Mouse (Mus musculus): ENCODE measurements around the gene Plekha6. TPM values are rescaled to one million over a fixed set of nuclear protein-coding genes. Genes with fewer than 3 reads are reported as not detected.
"Not testable (repeated sequence)": the region's sequence is repeated elsewhere in the genome, so short reads cannot be mapped to it uniquely, and the experiment has no call there.

Plekha6 gene
- total RNA-seq, 2 experiments from 2014 or later, result 78.2 to 91.1 TPM

DNA sequence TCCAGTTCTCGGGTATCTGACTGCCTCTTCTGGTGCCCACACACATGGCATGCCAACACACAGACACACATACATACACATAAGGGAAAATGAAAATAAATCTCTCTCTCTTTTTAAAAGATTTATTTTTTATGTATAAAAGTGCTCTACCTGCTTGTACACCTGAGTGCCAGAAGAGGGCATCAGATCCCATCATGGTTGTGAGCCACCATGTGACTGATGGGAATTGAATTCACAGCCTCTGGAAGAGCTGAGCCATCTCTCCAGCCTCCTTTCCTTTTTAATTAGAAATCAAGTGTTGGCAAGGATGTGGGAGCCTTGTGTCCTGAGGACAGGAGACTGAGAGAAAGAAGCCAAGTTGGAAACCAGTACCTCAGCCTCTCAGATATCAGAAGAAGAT, 153.1 kb downstream of the Plekha6 start:
- DNase-seq (ENCODE audit: low spot score in 2 of 2), result no peak

DNA sequence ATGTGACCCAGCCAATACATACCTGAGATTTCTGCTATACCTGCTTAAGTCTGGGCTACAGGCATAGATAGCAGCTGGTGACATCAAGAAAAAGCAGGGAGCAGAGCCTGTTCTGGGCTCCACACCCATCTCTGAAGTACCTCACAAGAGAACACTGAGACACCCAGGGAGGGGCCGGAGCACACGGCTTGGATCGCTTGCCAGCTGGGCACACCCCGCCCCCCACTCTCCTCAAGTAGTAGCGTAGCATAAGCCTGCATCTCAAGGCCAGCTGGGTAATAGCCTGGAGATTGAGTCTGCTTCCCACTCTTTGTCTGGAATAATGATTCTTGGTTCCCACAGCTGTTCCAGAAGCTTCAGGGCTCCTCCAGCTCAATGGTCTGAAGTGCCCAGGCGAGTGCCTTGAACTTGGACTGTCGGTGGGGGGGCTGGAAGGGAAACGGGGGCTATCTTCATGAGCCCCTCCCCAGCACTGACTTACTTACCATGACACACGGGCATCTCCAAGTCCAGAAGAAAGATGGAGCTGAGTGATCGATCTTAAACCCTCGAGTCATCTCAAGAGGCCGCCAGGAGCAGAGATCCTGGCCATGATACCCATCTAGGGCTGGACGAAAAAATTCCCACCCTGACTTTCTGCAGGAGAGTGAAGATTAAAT, 157.4 kb downstream of the Plekha6 start, which contains the start of gene Kiss1:
Gene Kiss1 (plus strand): TSS at position 609 of the 659 bp plus-strand sequence.
- DNase-seq (ENCODE audit: low spot score in 2 of 2), result no peak

DNA sequence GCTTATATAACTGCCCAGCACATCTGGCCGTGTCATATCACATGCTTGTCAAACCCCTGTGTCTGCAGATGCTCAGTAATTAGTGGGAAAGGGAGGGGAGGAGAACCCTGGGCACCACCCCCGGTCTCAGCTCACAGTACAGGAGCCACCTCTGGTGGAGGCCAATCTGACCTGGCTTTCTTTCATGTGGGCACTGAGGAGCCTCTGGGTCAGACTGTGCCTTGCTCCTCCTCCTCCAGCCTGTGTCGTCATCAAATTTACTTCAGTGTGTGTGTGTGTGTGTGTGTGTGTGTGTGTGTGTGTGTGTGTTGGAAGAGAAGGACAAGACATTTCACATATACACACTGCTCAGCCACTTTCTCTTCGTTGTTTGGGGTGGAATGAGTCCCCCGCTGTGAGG, 159.3 kb downstream of the Plekha6 start:
- no peak for DNase-seq (ENCODE audit: low spot score in 2 of 2)

DNA sequence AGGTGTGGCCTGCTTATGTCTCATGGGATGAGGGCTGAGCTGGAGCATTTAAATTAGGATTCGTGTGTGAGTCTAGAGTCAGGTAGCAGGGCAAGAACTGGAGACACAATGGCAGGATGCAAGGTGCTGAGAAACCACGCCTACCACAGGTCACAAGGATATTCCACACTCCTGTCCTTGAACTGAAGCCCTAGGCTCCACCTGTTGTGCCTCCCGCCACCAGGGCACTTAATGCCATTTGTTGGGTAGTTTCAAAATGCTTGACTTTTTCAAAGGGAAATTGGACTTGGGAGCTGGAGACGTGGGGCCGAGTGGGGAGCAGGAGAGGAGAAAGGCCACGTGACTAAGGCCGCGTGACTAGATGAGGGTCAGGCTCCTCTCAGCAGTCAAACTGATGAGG, 161.9 kb downstream of the Plekha6 start:
- DNase-seq (ENCODE audit: low spot score in 2 of 2), result no peak

DNA sequence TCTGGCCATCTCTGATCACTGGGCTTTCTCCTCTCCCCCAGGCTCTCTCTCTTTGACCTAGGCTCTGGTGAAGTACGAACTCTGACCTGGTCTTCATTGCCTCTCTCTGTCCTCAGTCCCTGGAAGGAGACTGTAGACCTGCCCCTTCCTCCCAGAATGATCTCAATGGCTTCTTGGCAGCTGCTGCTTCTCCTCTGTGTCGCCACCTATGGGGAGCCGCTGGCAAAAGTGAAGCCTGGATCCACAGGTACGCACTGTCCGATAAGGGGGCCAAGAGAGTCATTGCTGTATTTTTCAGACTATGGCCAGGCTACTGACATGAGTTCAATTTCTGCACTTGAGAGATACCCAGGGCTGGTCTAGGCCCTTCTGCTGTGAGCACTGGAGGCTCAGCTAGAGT, 163.1 kb downstream of the Plekha6 start:
- no peak for DNase-seq (ENCODE audit: low spot score in 2 of 2)

DNA sequence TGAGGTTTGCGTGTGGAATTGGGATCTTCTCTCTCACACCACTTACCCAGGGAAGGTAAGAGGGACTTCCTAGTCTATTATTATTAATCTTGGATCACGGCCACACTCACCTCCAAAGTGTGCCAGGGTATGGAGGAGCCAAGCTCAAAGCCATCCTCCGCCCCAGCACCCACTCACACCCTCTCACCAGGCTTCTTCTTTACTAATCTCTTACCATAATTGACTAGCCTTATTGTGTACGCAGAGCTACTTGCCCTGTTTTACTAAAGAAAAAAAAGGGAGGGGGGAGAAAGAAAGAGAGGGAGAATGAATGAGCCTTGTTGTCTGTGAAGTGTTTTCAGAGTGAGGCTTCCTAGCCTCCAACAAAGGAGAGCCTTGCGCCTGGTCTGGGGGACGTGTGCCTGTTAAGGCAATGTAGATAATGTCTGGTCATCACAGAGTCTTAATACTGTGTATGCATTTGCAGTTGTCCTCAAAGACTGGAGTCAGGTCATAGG, 164.3 kb downstream of the Plekha6 start:
- no peak for DNase-seq (ENCODE audit: low spot score in 2 of 2)

DNA sequence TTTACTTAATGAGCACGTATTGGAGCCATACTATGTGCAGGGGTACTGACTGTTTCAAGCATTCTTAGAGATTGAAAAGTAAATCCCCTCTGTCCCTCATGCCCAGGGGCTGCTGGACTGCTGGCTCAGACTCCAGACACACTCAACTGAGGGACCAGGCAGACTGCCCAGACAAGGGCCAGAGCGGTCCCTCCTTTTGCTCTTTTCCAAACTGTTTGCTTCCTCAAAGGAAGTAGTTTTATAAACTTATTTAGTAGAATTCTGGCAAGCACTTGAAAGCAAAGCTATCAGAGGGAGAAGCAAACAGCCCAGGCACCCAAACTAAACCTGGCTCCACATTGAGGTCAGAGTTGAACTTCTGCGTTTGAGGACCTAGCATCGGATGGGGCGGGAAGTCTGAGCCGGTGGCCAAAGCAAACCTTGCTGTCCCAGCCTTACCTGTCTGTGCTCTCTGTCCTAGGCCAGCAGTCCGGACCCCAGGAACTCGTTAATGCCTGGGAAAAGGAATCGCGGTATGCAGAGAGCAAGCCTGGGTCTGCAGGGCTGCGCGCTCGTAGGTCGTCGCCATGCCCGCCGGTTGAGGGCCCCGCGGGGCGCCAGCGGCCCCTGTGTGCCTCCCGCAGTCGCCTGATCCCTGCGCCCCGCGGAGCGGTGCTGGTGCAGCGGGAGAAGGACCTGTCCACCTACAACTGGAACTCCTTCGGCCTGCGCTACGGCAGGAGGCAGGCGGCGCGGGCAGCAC, 165.1 kb downstream of the Plekha6 start:
- DNase-seq (ENCODE audit: low spot score in 2 of 2), result no peak

DNA sequence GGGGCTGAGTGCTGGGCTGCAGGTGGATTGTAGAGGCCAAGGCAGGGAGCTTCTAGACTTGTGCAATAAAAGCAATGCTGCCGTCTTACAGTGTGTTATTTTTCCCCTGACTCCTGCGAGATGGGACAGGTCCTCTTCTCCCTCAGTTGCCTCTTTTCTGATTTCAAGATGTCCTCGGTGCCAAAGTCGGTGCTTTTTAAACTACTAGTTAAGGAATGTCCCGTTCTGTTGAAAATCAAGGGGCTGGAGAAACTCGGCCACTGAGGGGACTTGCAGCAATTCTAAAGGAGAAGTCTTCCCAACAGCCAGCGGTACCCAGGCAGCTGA, 165.6 kb downstream of the Plekha6 start:
- DNase-seq (ENCODE audit: low spot score in 2 of 2), result no peak

DNA sequence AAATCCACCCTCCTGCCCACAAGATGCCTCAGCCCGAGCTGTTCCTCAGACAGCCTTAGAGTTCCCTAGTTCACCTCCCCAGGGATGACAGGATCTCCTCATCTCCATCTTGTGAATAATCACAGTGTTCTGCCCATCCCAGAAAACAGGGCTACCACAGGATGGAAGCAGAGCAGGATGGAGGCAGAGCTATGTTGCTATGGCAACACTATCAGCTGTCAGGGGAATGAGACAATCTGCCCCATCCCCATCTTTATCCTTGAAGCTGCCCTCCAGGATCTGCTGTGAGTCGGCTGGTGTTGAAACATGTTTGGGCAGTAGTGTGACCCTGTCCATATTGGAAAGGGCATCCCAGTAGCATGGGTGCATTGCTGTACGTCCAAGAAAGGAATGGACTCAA, 167.1 kb downstream of the Plekha6 start:
- no peak for DNase-seq (ENCODE audit: low spot score in 2 of 2)

DNA sequence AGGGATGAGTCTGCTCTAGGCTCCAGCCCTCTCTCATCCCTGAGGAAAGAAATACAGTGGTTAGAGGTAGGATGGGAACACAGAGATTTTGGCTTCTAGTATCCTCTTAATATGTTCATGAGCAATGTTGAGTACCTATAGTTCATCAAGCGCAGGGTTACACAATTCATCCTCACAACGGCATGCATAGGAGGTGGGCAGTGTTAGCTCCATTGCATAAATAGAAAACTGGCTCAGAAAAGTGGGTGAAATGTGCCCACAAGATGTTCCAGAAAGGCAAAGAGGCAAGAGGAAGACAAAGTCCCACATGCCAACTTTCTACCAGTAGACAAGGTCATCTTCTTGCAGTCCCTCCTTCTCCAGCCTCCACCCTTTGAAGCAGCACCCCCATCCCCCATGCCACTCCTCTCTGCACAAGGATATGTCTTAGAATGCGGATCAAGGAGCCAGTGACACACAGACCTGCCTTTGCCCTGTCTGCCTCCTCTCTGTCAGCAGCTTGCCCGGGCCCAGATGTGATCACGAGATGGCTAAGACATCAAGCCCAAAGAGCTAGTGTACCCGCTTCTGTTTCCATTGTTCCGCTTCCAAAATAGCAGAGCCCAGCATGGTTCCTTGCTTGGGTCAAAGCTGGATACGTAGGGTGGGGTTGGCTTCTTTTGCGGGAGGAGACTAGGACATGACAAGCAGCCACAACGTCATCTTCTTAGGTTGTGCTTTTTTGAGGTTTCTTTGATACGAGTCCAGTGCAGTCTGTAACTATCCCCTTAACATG, 168.8 kb downstream of the Plekha6 start:
- peak in 1 of 2 experiments; percentile 38 for DNase-seq (ENCODE audit: low spot score in 2 of 2)

DNA sequence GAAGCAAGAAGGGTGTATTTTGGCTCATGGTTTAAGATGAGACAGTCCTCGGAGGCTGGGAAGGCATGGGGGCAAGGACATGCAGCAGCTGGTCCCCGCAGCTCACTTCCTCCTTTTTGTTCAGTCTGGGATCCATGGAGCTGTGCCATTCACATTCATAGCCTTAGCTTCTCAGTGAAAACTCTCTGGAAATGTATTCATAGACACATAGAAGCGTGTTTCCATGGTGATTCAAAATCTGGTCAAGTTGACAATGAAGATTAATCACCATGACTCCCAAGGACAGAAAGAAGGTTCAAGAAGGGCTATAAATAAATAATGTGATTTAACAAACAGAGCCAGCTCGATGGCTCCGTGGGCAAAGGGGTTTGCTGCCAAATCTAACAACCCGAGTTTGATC, 169.9 kb downstream of the Plekha6 start:
- DNase-seq (ENCODE audit: low spot score in 2 of 2), result no peak

DNA sequence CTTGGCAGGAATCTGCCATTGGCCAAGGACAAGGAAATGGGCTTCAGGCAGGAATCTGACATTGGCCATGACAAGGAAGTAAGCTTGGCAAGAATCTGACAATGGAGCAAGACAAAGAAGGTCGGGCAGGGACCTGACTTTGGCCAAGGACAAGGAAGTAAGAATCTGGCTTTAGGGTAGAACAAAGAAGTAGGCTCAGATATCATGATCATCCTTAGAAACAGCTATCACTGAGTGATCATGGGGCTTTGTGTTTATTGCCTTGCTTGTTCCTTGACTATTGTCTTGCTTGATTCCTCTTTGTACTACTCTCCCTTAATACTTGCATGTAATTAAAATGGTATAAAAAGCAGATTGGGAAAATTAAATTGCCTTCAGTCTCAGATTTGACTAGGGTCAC, 176.4 kb downstream of the Plekha6 start:
- DNase-seq (ENCODE audit: low spot score in 2 of 2), result not testable (repeated sequence)

DNA sequence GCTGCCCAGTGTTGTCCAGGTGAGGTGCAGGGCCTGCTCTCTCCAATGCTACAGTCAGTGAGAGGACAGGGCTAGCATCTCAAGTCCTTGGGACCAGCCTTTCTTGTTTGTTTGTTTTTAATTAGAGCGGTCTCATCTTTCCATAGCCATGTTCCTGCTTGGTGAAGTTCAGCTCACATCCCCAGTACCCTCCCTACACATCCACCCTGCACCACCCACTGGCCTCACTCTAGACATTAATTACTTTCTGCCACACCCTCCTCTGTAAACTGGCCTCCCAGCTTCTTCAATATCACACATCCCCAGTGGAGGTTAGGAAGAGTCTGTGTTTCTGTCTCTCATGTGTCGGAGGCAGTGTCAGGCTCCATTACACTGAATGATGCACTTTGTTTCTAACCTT, 180.3 kb downstream of the Plekha6 start:
- no peak for DNase-seq (ENCODE audit: low spot score in 2 of 2)

DNA sequence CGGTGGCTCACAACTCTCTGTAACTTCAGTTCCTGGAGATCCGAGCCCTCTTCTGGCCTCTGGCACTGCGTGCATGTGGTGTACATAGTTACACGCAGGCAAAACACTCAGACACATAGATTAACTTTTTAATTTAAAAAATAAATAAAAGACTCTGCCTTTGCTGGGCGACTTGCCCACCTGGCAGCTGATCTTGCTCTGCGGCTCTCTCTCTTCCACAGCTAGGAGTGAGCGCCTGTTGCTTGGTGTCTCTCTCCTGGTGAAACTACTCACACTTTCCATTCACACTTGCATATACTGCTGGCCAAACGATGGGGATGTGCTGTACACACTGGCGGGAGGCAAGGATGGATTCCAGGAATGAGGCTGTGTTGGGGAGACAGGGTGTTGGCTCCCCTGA, 182.5 kb downstream of the Plekha6 start:
- no peak for DNase-seq (ENCODE audit: low spot score in 2 of 2)

DNA sequence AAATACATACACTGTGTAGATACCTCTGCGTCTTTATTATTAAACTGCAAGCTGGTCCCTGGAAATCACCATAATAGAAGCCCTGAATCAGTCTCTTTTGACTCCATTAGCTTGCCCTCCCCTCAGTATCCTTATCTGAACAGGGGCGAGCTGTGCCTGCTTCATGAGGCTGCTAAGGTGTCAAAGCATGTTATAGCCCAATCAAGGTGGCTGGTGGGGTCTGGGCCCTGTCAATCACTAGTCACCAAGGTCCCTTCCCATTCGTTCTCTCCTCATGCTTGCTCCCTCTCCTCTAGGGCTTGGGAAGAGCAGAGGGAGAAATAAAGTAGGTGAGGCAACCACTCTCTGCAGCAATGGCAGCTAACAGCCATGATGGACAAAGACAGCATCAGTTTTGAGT, 183.2 kb downstream of the Plekha6 start:
- DNase-seq (ENCODE audit: low spot score in 2 of 2), result no peak

DNA sequence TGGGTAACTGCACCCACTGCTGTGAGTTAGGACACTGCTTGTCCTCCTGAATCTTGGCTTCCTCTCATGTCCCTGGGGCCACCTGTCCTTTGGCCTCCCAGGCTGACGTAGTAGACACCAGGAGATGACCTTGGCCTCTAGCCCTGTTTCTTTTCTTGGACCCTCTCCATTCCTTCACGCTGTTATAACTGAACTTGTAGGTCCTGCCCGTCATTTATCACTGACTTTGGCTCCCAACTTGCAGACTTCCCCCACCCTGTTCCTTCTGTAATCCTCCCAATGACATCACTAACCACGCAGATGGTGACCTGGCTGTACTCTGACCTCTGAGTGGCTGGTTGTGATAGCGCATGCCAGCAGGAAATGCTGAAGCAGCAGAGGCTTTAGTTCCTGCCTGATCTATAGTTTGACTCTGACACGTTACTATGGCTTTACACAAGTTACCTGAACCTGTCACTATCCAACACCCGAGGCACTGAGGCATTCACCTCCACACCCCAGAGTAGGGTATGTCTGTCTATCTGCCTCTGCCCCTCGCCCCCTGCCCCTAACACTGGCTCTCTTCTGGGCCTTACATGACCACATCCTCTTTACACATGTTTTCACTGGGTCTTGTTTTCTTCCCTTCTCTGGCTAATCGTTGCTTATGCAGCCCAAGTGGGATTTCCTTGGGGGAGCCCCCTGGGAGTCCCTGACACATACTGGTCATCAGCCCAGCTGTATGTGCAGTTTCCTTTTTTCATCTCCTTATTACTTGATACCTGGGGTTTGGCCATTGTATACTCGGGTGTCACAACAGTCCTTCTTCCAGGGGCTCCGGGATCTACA, 183.9 kb downstream of the Plekha6 start:
- no peak for DNase-seq (ENCODE audit: low spot score in 2 of 2)

DNA sequence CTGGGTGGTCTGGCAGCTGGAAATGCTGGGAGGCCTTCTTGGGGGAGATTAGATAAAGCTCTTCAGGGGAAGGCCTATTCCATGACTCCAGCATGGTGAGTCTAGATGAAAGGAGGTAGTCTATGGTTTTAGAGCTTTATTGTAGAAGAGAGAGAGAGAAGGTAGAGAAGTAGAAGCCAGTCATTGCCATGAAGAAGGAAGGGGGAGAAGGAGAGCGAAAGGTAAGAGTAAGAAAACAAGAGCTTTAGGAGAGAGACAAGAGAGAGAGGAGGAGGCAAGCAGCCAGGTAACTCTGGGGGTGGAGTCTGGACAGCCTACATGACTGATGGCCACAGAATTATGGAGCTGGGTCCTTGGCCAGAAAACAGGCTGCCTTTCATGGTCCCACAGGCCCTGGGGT, 186.2 kb downstream of the Plekha6 start, which contains the start of gene Ren1:
Gene Ren1 (plus strand): TSS at position 301 of the 400 bp plus-strand sequence.
- no peak for DNase-seq (ENCODE audit: low spot score in 2 of 2)

DNA sequence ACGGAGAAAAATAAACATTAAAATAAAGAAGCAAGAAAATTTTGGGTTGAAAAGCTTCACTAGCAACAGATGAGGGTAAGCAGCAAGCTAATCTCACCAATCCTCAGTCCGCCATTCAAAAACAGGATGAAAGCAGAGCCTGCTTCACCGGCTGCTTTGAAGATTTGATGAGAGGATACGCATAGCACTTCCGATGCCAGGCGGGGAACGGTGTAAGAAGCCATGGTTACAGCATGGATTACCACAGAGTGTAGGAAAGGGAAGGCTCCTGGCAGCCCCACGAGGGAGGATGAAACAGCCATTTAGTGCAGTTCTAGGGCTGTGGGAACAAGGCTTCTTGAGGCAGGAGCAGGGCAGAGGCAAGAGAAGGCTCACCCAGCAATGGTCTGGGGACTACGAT, 187.8 kb downstream of the Plekha6 start:
- DNase-seq (ENCODE audit: low spot score in 2 of 2), result no peak
